Mouse (Mus musculus) C2C12 (cell line): Measurements from ENCODE around the gene Tpsg1. TPM values are rescaled to one million over a fixed set of nuclear protein-coding genes. Genes with fewer than 3 reads are reported as not detected.

Experiments used
- H3K27me3 ChIP-seq: one replicate; pipeline ENCODE4 v1.6.1; 2011; ENCODE audit not compliant: control insufficient read depth, insufficient read depth, insufficient read length
- H3K36me3 ChIP-seq: one replicate; pipeline ENCODE4 v1.6.1; 2011; ENCODE audit not compliant: control insufficient read depth, insufficient read depth
- H3K4me3 ChIP-seq: one replicate; pipeline ENCODE4 v1.5.1; 2011; ENCODE audit warnings: mild to moderate bottlenecking, control low read depth; ENCODE audit not compliant: poor library complexity, insufficient read depth, severe bottlenecking
- H3K79me2 ChIP-seq: one replicate; pipeline ENCODE4 v1.6.1; 2011; ENCODE audit not compliant: control insufficient read depth, insufficient read depth
- H3K79me3 ChIP-seq: one replicate; pipeline ENCODE4 v1.6.1; 2011; ENCODE audit warnings: low read depth, control low read depth
- H3ac ChIP-seq: one replicate; pipeline ENCODE3; 2011; ENCODE audit warnings: low read depth; ENCODE audit not compliant: control insufficient read depth, insufficient read length
- CEBPB ChIP-seq: IDR thresholded peaks from one replicate; pipeline ENCODE4 v1.6.1; 2011; ENCODE audit warnings: low read depth, mild to moderate bottlenecking, control low read depth, moderate library complexity
- CTCF ChIP-seq: IDR thresholded peaks from one replicate; pipeline ENCODE4 v1.5.1; 2011; ENCODE audit not compliant: control insufficient read depth, insufficient read depth, insufficient read length
- FOSL1 ChIP-seq: IDR thresholded peaks from one replicate; pipeline ENCODE4 v1.8.0; 2011; ENCODE audit warnings: mild to moderate bottlenecking, low read length; ENCODE audit not compliant: poor library complexity, insufficient read depth, severe bottlenecking
- MAX ChIP-seq: IDR thresholded peaks from one replicate; pipeline ENCODE4 v1.6.1; 2011; ENCODE audit warnings: mild to moderate bottlenecking, control low read depth
- MYOD1 ChIP-seq: IDR thresholded peaks from one replicate; pipeline ENCODE4 v1.6.1; 2011; ENCODE audit warnings: low read depth; ENCODE audit not compliant: control insufficient read depth, insufficient read length
- MYOG ChIP-seq: IDR thresholded peaks from one replicate; pipeline ENCODE4 v1.6.1; 2011; ENCODE audit not compliant: control insufficient read depth, insufficient read length; ENCODE audit errors: extremely low read depth
- USF1 ChIP-seq: IDR thresholded peaks from one replicate; pipeline ENCODE4 v1.6.1; 2011; ENCODE audit warnings: low read depth, mild to moderate bottlenecking, control low read depth, moderate library complexity
- polyA plus RNA-seq: library from polyadenylated mRNA; unstranded; fragments of >200 nt; fragmentation: generic; extraction: Trizol; gene quantifications from one replicate; pipeline ENCODE4 v1.2.1, GENCODE M21; 2012; ENCODE audit warnings: missing spikeins

The Tpsg1 gene
- polyA plus RNA-seq, 1 experiment: not detected

GRCm38 (mm10) chr17:25372491-25372890 lies 3.4 kb downstream of the Tpsg1 start:
- Histone ChIP-seq H3K79me3 (no peaks in the 10 kb centered on the region), H3ac (no peak overlapping the region), H3K36me3 (no peaks in the 10 kb centered on the region), H3K4me3 (no peak overlapping the region), H3K27me3 (peaks cover 3% of the 10 kb centered on the region), H3K79me2 (no peaks in the 10 kb centered on the region)
- TF ChIP-seq MAX: no peak
- TF ChIP-seq MYOD1: no peak
- no peak for TF ChIP-seq MYOG
- TF ChIP-seq CEBPB: no peak
- no peak for TF ChIP-seq USF1
- TF ChIP-seq FOSL1: no peak
- TF ChIP-seq CTCF: no peak

- TF ChIP-seq FOSL1 (no peak), MYOD1 (no peak), USF1 (no peak), CEBPB (no peak), MYOG (no peak)
- no peak overlapping the region for H3ac ChIP-seq
- no peaks in the 10 kb centered on the region for H3K27me3 ChIP-seq
- no peaks in the 10 kb centered on the region for H3K79me2 ChIP-seq
- H3K36me3 ChIP-seq: no peaks in the 10 kb centered on the region
- no peak overlapping the region for H3K4me3 ChIP-seq
- no peaks in the 10 kb centered on the region for H3K79me3 ChIP-seq
Observed at GRCm38 (mm10) chr17:25374011-25374410, 4.9 kb downstream of the Tpsg1 start.

- Histone ChIP-seq H3K79me2 (no peaks in the 10 kb centered on the region), H3K36me3 (no peaks in the 10 kb centered on the region), H3K79me3 (no peaks in the 10 kb centered on the region), H3K27me3 (peaks cover 58% of the 10 kb centered on the region), H3ac (no peak overlapping the region), H3K4me3 (no peak overlapping the region)
- no peak for TF ChIP-seq MYOD1
Observed at GRCm38 (mm10) chr17:25394526-25394925, 25.5 kb downstream of the Tpsg1 start.

- no peak overlapping the region for H3K4me3 ChIP-seq
- no peak overlapping the region for H3ac ChIP-seq
- no peaks in the 10 kb centered on the region for H3K79me3 ChIP-seq
- peaks cover 40% of the 10 kb centered on the region for H3K27me3 ChIP-seq
- no peaks in the 10 kb centered on the region for H3K36me3 ChIP-seq
- H3K79me2 ChIP-seq: no peaks in the 10 kb centered on the region
- no peak for TF ChIP-seq MAX
- TF ChIP-seq CTCF: peak; percentile 73
Observed at GRCm38 (mm10) chr17:25397804-25398519, 28.9 kb downstream of the Tpsg1 start.

- Histone ChIP-seq H3K27me3 (peaks cover 37% of the 10 kb centered on the region), H3K36me3 (no peaks in the 10 kb centered on the region), H3K4me3 (no peak overlapping the region), H3K79me3 (no peaks in the 10 kb centered on the region), H3ac (no peak overlapping the region), H3K79me2 (no peaks in the 10 kb centered on the region)
- TF ChIP-seq CTCF: no peak
Observed at GRCm38 (mm10) chr17:25398520-25398838, 29.4 kb downstream of the Tpsg1 start.

GRCm38 (mm10) chr17:25400443-25400842 lies 31.4 kb downstream of the Tpsg1 start:
- Histone ChIP-seq H3K79me3 (no peaks in the 10 kb centered on the region), H3K27me3 (peaks cover 21% of the 10 kb centered on the region), H3K79me2 (no peaks in the 10 kb centered on the region), H3K4me3 (no peak overlapping the region), H3ac (no peak overlapping the region), H3K36me3 (no peaks in the 10 kb centered on the region)
- no peak for TF ChIP-seq FOSL1
- no peak for TF ChIP-seq CEBPB
- no peak for TF ChIP-seq MYOG
- no peak for TF ChIP-seq MYOD1
- TF ChIP-seq CTCF: no peak
- TF ChIP-seq MAX: no peak
- no peak for TF ChIP-seq USF1

- Histone ChIP-seq H3K79me2 (no peaks in the 10 kb centered on the region), H3ac (no peak overlapping the region), H3K36me3 (no peaks in the 10 kb centered on the region), H3K27me3 (peaks cover 12% of the 10 kb centered on the region), H3K4me3 (no peak overlapping the region), H3K79me3 (no peaks in the 10 kb centered on the region)
- TF ChIP-seq MAX: no peak
- no peak for TF ChIP-seq MYOG
Observed at GRCm38 (mm10) chr17:25401491-25401890, 32.4 kb downstream of the Tpsg1 start.
